Comparison of ENCODE assay signal across 14 mouse cellular contexts in the genomic region with DNA sequence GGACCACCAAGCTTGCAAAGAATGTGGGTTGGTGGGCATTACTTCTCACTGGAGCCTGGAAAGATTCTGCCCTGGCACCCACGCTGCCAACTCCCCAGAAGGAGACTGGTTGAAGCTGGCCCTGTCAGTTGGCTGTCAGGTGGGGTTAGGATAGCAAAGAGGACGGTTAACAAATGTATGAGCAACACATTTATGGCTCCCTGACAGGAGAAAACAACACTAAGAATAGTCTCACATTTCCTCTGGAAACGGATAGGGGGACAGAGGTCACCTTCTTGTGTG.
A peak's percentile ranks its signal among the peaks of the same experiment; 100 is the strongest.
DNase-seq lines count a peak whose midpoint lies in the region; ATAC-seq and TF ChIP-seq lines count a peak whose summit lies in the region.
"Had no signal": no experiment of that assay in that cellular context is flagged by ENCODE, and none has a peak within 500 bp of the region (broad histone marks: within the 10 kb centered on the region; RNA-seq: fewer than 3 reads in every experiment).

No protein-coding gene starts in this region.

- H3K4me3 ChIP-seq in gastrocnemius, adult 2 months = no peak overlapping the region
- H3K4me3 ChIP-seq in hindbrain, embryonic 16.5 days (ENCODE audit: low read length) = no peak overlapping the region
- H3K4me3 ChIP-seq in hindbrain, embryonic 10.5 days = no peak overlapping the region
- no peak overlapping the region for H3K4me3 ChIP-seq in midbrain, embryonic 16.5 days (ENCODE audit: low read depth, low read length)
- no peak overlapping the region for H3K4me3 ChIP-seq in midbrain, embryonic 13.5 days (replicated peaks)
- H3K4me3 ChIP-seq: erythroblast, embryonic 14.5 days; limb, embryonic 15.5 days; liver, embryonic 15.5 days; megakaryocyte, embryonic 14.5 days; stomach, embryonic 15.5 days had no signal

- H3K4me2 ChIP-seq in hindbrain, embryonic 16.5 days (ENCODE audit: low read length) = no peak overlapping the region
- no peak overlapping the region for H3K4me2 ChIP-seq in midbrain, embryonic 16.5 days (ENCODE audit: low read length)
- H3K4me2 ChIP-seq in midbrain, embryonic 13.5 days (replicated peaks) = no peak overlapping the region
- H3K4me2 ChIP-seq: limb, embryonic 15.5 days; liver, embryonic 15.5 days; stomach, embryonic 15.5 days had no signal

- no peak for TF ChIP-seq CTCF in gastrocnemius, adult 2 months (IDR thresholded peaks at IDR 0.05)

- intact Hi-C loops in gastrocnemius, adult 2 months (cut with DNase I) = loop anchor here (1.0 to 5.0 kb wide), 3 partner anchors 266 to 474 kb away; no protein-coding TSS in a partner anchor

- H3K9me3 ChIP-seq in hindbrain, embryonic 16.5 days (ENCODE audit: control insufficient read depth, low read length) = no peaks in the 10 kb centered on the region
- H3K9me3 ChIP-seq in hindbrain, embryonic 10.5 days = no peaks in the 10 kb centered on the region
- no peaks in the 10 kb centered on the region for H3K9me3 ChIP-seq in midbrain, embryonic 16.5 days (replicated peaks; ENCODE audit: control insufficient read depth, low read length, poor library complexity, severe bottlenecking)
- H3K9me3 ChIP-seq in midbrain, embryonic 13.5 days = no peaks in the 10 kb centered on the region
- H3K9me3 ChIP-seq: limb, embryonic 15.5 days; liver, embryonic 15.5 days; megakaryocyte, embryonic 14.5 days; stomach, embryonic 15.5 days had no signal

- no peak overlapping the region for H3K9ac ChIP-seq in hindbrain, embryonic 16.5 days (ENCODE audit: low read depth, low read length)
- no peak overlapping the region for H3K9ac ChIP-seq in midbrain, embryonic 16.5 days (ENCODE audit: low read depth, low read length)
- H3K9ac ChIP-seq in midbrain, embryonic 13.5 days (replicated peaks) = no peak overlapping the region
- H3K9ac ChIP-seq: limb, embryonic 15.5 days; liver, embryonic 15.5 days; stomach, embryonic 15.5 days had no signal

- H3K36me3 ChIP-seq in hindbrain, embryonic 16.5 days (ENCODE audit: control insufficient read depth, insufficient read depth, low read length) = no peaks in the 10 kb centered on the region
- H3K36me3 ChIP-seq in hindbrain, embryonic 10.5 days = no peaks in the 10 kb centered on the region
- no peaks in the 10 kb centered on the region for H3K36me3 ChIP-seq in midbrain, embryonic 16.5 days (ENCODE audit: control insufficient read depth, insufficient read depth, low read length)
- H3K36me3 ChIP-seq in midbrain, embryonic 13.5 days = no peaks in the 10 kb centered on the region
- H3K36me3 ChIP-seq: limb, embryonic 15.5 days; liver, embryonic 15.5 days; stomach, embryonic 15.5 days had no signal

- H3K27ac ChIP-seq in gastrocnemius, adult 2 months = peak overlapping the region; percentile 43; the same call in 1 of the 2 replicates
- H3K27ac ChIP-seq in hindbrain, embryonic 16.5 days (ENCODE audit: low read depth, low read length) = no peak overlapping the region
- H3K27ac ChIP-seq in hindbrain, embryonic 10.5 days = no peak overlapping the region
- no peak overlapping the region for H3K27ac ChIP-seq in midbrain, embryonic 16.5 days (ENCODE audit: low read length)
- no peak overlapping the region for H3K27ac ChIP-seq in midbrain, embryonic 13.5 days
- H3K27ac ChIP-seq: hindbrain, postnatal 0 days; limb, embryonic 15.5 days; liver, embryonic 15.5 days; stomach, embryonic 15.5 days had no signal

- no peaks in the 10 kb centered on the region for H3K27me3 ChIP-seq in hindbrain, embryonic 16.5 days (replicated peaks; ENCODE audit: control insufficient read depth, insufficient read depth, low read length)
- H3K27me3 ChIP-seq in hindbrain, embryonic 10.5 days (ENCODE audit: insufficient read depth, poor library complexity, severe bottlenecking) = peaks cover 18% of the 10 kb centered on the region
- no peaks in the 10 kb centered on the region; the same call in 1 of the 2 replicates for H3K27me3 ChIP-seq in midbrain, embryonic 16.5 days (ENCODE audit: control insufficient read depth, insufficient read depth, low read depth, low read length)
- peaks cover 26% of the 10 kb centered on the region for H3K27me3 ChIP-seq in midbrain, embryonic 13.5 days
- H3K27me3 ChIP-seq: limb, embryonic 15.5 days; liver, embryonic 15.5 days had no signal

- no peak for DNase-seq in gastrocnemius, adult 2 months
- DNase-seq in gastrocnemius, postnatal 25 days = no peak
- DNase-seq in hindbrain, embryonic 10.5 days (ENCODE audit: low spot score) = no peak
- DNase-seq in right cerebral cortex, adult 18-20 months = no peak
- DNase-seq: thymus, adult 18-20 months had no signal

- peaks cover 4% of the 10 kb centered on the region; the same call in 1 of the 2 replicates for H3K4me1 ChIP-seq in hindbrain, embryonic 16.5 days (ENCODE audit: control insufficient read depth, insufficient read depth, low read depth, low read length)
- H3K4me1 ChIP-seq in hindbrain, embryonic 10.5 days (replicated peaks) = no peaks in the 10 kb centered on the region
- no peaks in the 10 kb centered on the region for H3K4me1 ChIP-seq in midbrain, embryonic 16.5 days (ENCODE audit: control insufficient read depth, insufficient read depth, low read length)
- peaks cover 2% of the 10 kb centered on the region; the same call in 1 of the 2 replicates for H3K4me1 ChIP-seq in midbrain, embryonic 13.5 days (replicated peaks)
- H3K4me1 ChIP-seq: liver, embryonic 15.5 days; megakaryocyte, embryonic 14.5 days had no signal

- WGBS in hindbrain, embryonic 16.5 days = 26% methylated on average over 3 of the region's 3 CpGs
- 28% methylated on average over 3 of the region's 3 CpGs for WGBS in hindbrain, embryonic 10.5 days
- WGBS in midbrain, embryonic 16.5 days = 30% methylated on average over 3 of the region's 3 CpGs
- 33% methylated on average over 3 of the region's 3 CpGs for WGBS in midbrain, embryonic 13.5 days

- ATAC-seq in hindbrain, embryonic 16.5 days = peak; percentile 44; the same call in 1 of the 2 replicates
- peak; percentile 53 for ATAC-seq in midbrain, embryonic 16.5 days
- no peak for ATAC-seq in midbrain, embryonic 13.5 days
